Mouse (Mus musculus) frontal cortex, adult (tissue): ENCODE measurements around the gene Mak.

Experiments
- ATAC-seq: cut with Nextera tagmentation; 2 replicates; pipeline ENCODE4 v1.9.2; 2017; ENCODE audit warnings: mild to moderate bottlenecking, moderate library complexity, mixed read lengths; ENCODE audit not compliant: low TSS enrichment

The Mak gene

GRCm38 (mm10) chr13:41071617-41072016 is 7.9 kb downstream of the Mak start:
- no peak for ATAC-seq

- ATAC-seq = no peak
Measured at GRCm38 (mm10) chr13:41067618-41068017, 11.9 kb downstream of the Mak start.

GRCm38 (mm10) chr13:41051965-41052364 is 27.5 kb downstream of the Mak start:
- no peak for ATAC-seq

GRCm38 (mm10) chr13:41047280-41047679 is 32.2 kb downstream of the Mak start:
- ATAC-seq = no peak; the same call in 1 of the 2 replicates

- no peak for ATAC-seq
Measured at GRCm38 (mm10) chr13:41045901-41046300, 33.6 kb downstream of the Mak start.

- ATAC-seq = peak; percentile 95
Measured at GRCm38 (mm10) chr13:41042511-41042910, 37.0 kb downstream of the Mak start.

GRCm38 (mm10) chr13:41030098-41030497 is 49.4 kb downstream of the Mak start:
- no peak for ATAC-seq

- ATAC-seq = no peak
Measured at GRCm38 (mm10) chr13:41022099-41022498, 57.4 kb downstream of the Mak start.

GRCm38 (mm10) chr13:41021607-41022006 is 57.9 kb downstream of the Mak start:
- no peak for ATAC-seq

GRCm38 (mm10) chr13:41020494-41020893 is 59.0 kb downstream of the Mak start:
- ATAC-seq = no peak

- ATAC-seq = no peak
Measured at GRCm38 (mm10) chr13:41018756-41019591, 60.5 kb downstream of the Mak start.

- ATAC-seq = no peak
Measured at GRCm38 (mm10) chr13:41018236-41018635, 61.3 kb downstream of the Mak start.

- ATAC-seq = no peak
Measured at GRCm38 (mm10) chr13:41017832-41018231, 61.7 kb downstream of the Mak start.

- no peak for ATAC-seq
Measured at GRCm38 (mm10) chr13:41016797-41017405, 62.6 kb downstream of the Mak start.

GRCm38 (mm10) chr13:41015829-41016634 is 63.5 kb downstream of the Mak start, which contains the start of gene Tmem14c:
Gene Tmem14c (plus strand): TSS chr13:41016292.
- ATAC-seq = peak; percentile 99

GRCm38 (mm10) chr13:41008946-41009345 is 70.6 kb downstream of the Mak start:
- no peak for ATAC-seq

GRCm38 (mm10) chr13:41008271-41008670 is 71.2 kb downstream of the Mak start:
- no peak for ATAC-seq

GRCm38 (mm10) chr13:41006244-41006643 is 73.3 kb downstream of the Mak start:
- ATAC-seq = no peak

- no peak for ATAC-seq
Measured at GRCm38 (mm10) chr13:41002001-41002400, 77.5 kb downstream of the Mak start.

GRCm38 (mm10) chr13:41000926-41001639 is 78.4 kb downstream of the Mak start, which contains the start of gene Pak1ip1:
Gene Pak1ip1 (plus strand): TSS chr13:41001023.
- ATAC-seq = peak; percentile 100

GRCm38 (mm10) chr13:41000140-41000925 is 79.2 kb downstream of the Mak start:
- peak; percentile 45 for ATAC-seq
